Mouse (Mus musculus) brain, embryonic 14.5 days (tissue): Measurements from ENCODE around the gene Ess2.

ENCODE experiments used
- CTCF ChIP-seq: fragments of 200-500 bp; IDR thresholded peaks from 2 replicates; pipeline ENCODE4 v1.5.1; 2012; ENCODE audit warnings: inconsistent platforms, mild to moderate bottlenecking, moderate library complexity, borderline replicate concordance; ENCODE audit not compliant: insufficient read depth, insufficient read length; ENCODE audit errors: extremely low read depth
- POLR2A ChIP-seq: fragments of 200-500 bp; IDR thresholded peaks from 2 replicates; pipeline ENCODE4 v1.6.1; 2012; ENCODE audit warnings: mild to moderate bottlenecking, inconsistent platforms, borderline replicate concordance; ENCODE audit not compliant: poor library complexity, insufficient read depth, insufficient read length, severe bottlenecking; ENCODE audit errors: extremely low read depth

- peak; percentile 57 for TF ChIP-seq CTCF
- no peak for TF ChIP-seq POLR2A
Observed at GRCm38 (mm10) chr16:17928627-17929104, 17.5 kb upstream of the Ess2 start.
